Mouse (Mus musculus): ENCODE data around the gene Arhgef10l. TPM values are rescaled to one million over a fixed set of nuclear protein-coding genes. Genes with fewer than 3 reads are reported as not detected.

The Arhgef10l gene
- total and polyA plus RNA-seq, 2 experiments, result 17.7 to 69.9 TPM

DNA sequence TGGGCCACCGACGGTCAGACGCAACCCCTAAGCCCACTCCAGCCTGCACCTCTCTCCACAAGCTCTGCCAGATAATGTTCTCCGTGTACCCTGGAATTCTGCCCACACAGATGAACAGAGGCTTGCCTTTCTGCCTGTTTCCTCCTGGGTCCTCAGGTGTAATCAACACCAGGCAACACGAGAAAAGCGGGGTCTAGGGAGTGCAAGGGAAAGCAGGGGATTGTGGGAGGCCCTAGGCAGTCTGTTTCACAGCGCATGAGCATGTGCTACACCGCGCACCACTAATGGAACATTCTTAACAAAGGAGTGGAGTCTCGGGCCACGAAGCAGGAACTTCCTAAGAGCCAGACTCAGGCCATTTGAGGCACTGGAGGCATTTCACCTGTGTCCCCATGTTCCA, 182.7 kb downstream of the Arhgef10l start:
- H3K4me3 ChIP-seq (ENCODE audit: insufficient read depth, low read depth, low read length), result no peak overlapping the region
- H3K27me3 ChIP-seq (ENCODE audit: control insufficient read depth, insufficient read depth, low read length), result peaks cover 3% of the 10 kb centered on the region; the same call in 1 of the 2 replicates
- 82% methylated on average over 11 of the region's 11 CpGs for WGBS
- no peak for TF ChIP-seq CTCF (IDR thresholded peaks at IDR 0.05; ENCODE audit: low read depth, low read length)
- TF ChIP-seq POLR2A (IDR thresholded peaks at IDR 0.05; ENCODE audit: extremely low read depth, insufficient read depth, low read length), result no peak
- no peak overlapping the region for H3K9ac ChIP-seq (ENCODE audit: low read depth, low read length)
- H3K4me1 ChIP-seq (ENCODE audit: control insufficient read depth, insufficient read depth, low read length), result no peaks in the 10 kb centered on the region
- no peaks in the 10 kb centered on the region for H3K36me3 ChIP-seq (ENCODE audit: control insufficient read depth, insufficient read depth, low read length)
- no peak for DNase-seq (ENCODE audit: extremely low read depth, low read depth, low spot score)
- H3K27ac ChIP-seq (replicated peaks; ENCODE audit: insufficient read depth, low read depth, low read length), result no peak overlapping the region
- no peaks in the 10 kb centered on the region for H3K79me2 ChIP-seq (ENCODE audit: control insufficient read depth, insufficient read depth, low read length)

DNA sequence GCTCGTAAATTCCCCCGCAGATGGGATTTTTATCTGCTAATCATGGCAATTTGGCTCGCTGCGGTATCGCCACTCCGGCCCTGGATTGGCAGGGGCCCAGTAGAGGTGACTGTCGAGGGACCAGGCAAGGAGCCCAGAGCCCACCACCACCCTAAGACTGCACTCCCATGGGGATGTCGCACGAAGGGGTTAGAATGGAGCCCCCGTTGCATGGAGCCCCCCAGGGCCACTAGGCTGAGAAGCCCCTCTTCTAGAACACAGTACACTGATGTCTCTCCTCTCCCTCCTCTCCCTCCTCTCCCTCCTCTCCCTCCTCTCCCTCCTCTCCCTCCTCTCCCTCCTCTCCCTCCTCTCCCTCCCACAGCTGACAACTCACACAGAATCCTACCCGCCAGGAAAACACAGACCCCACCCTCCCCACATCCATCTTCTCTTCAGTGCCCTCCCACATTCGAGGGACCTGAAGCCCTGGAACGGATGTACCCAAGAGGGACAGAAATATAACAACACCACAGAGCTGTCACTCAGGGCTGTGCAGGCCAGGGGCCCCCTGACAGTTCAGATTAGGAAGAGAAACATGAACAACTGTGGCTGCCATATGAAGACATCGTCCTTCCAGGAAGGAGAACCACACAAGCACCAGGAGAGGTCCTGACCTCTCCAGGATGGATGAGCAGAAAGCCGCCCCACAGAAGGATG, 185.3 kb downstream of the Arhgef10l start:
- DNase-seq (ENCODE audit: extremely low read depth, low read depth, low spot score), result no peak
- Histone ChIP-seq H3K4me3 (ENCODE audit: insufficient read depth, low read depth, low read length) (no peak overlapping the region), H3K4me1 (ENCODE audit: control insufficient read depth, insufficient read depth, low read length) (no peaks in the 10 kb centered on the region), H3K27me3 (ENCODE audit: control insufficient read depth, insufficient read depth, low read length) (peaks cover 3% of the 10 kb centered on the region; the same call in 1 of the 2 replicates), H3K36me3 (ENCODE audit: control insufficient read depth, insufficient read depth, low read length) (no peaks in the 10 kb centered on the region), H3K79me2 (ENCODE audit: control insufficient read depth, insufficient read depth, low read length) (no peaks in the 10 kb centered on the region), H3K9ac (ENCODE audit: low read depth, low read length) (no peak overlapping the region), H3K27ac (replicated peaks; ENCODE audit: insufficient read depth, low read depth, low read length) (no peak overlapping the region)
- TF ChIP-seq POLR2A (IDR thresholded peaks at IDR 0.05; ENCODE audit: extremely low read depth, insufficient read depth, low read length) (no peak), CTCF (IDR thresholded peaks at IDR 0.05; ENCODE audit: low read depth, low read length) (no peak)
- WGBS, result 58% methylated on average over 15 of the region's 15 CpGs

DNA sequence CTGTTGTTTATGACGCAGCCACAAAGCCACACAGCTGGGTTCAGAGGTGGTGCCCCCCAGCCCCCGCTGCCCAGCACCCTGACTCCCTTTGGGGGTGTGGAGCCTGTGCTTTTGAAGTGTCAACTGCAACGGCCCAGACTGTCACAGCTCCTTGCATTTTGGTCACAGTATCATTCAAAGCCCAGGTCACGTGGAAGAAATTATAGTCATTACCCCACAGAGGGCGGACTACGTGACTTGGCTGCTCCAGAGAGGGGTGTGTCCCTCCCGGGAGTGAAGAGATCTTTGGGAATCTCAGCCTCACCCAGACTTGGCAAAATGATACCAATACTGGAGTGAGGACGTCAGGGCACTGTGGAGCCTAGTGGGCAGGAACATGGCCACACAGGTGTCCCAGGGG, 190.6 kb downstream of the Arhgef10l start:
- no peak overlapping the region for H3K4me3 ChIP-seq (ENCODE audit: insufficient read depth, low read depth, low read length)
- no peak overlapping the region for H3K9ac ChIP-seq (ENCODE audit: low read depth, low read length)
- no peaks in the 10 kb centered on the region; the same call in 1 of the 2 replicates for H3K27me3 ChIP-seq (ENCODE audit: control insufficient read depth, insufficient read depth, low read length)
- H3K27ac ChIP-seq (replicated peaks; ENCODE audit: insufficient read depth, low read depth, low read length), result no peak overlapping the region
- no peaks in the 10 kb centered on the region for H3K79me2 ChIP-seq (ENCODE audit: control insufficient read depth, insufficient read depth, low read length)
- no peak for DNase-seq (ENCODE audit: extremely low read depth, low read depth, low spot score)
- no peaks in the 10 kb centered on the region for H3K4me1 ChIP-seq (ENCODE audit: control insufficient read depth, insufficient read depth, low read length)
- no peak for TF ChIP-seq POLR2A (IDR thresholded peaks at IDR 0.05; ENCODE audit: extremely low read depth, insufficient read depth, low read length)
- no peak for TF ChIP-seq CTCF (IDR thresholded peaks at IDR 0.05; ENCODE audit: low read depth, low read length)
- WGBS, result 75% methylated on average over 8 of the region's 8 CpGs
- H3K36me3 ChIP-seq (ENCODE audit: control insufficient read depth, insufficient read depth, low read length), result no peaks in the 10 kb centered on the region

DNA sequence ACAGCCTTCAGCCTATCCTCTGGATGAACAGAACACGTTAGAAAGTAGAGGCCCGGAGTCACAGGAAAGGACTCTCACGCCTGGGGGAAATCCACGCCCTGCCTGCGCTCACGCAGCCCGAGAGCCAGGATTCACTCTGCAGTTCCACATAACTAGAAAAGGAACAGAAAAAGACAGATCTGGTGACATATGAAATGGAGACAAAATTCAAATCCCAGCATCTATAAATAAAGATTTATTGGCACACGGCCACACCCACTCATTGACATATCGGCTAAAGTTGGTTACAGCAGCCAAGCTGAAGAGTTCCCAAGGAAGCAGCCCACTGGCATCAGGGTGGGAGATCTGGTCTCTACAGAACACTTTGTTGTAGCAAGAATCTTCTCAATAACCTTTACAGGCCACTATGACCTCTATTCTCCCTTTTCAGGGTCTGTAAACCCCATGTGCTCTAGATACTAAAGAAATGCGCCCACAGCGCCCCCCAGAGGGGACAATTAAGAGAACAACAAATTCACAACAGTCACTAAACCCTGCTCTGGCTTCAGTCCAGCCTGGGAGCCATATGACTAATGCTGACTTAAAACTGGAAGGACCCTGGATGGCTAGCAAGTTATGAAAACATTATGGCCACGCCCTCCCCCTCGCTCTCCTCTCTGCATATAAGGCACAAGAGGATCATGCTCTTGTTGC, 195.9 kb downstream of the Arhgef10l start:
- peak; percentile 6 for DNase-seq (ENCODE audit: extremely low read depth, low read depth, low spot score)
- TF ChIP-seq CTCF (IDR thresholded peaks at IDR 0.05; ENCODE audit: low read depth, low read length), result no peak
- TF ChIP-seq POLR2A (IDR thresholded peaks at IDR 0.05; ENCODE audit: extremely low read depth, insufficient read depth, low read length), result no peak
- Histone ChIP-seq H3K36me3 (ENCODE audit: control insufficient read depth, insufficient read depth, low read length) (no peaks in the 10 kb centered on the region), H3K4me1 (ENCODE audit: control insufficient read depth, insufficient read depth, low read length) (no peaks in the 10 kb centered on the region), H3K27ac (replicated peaks; ENCODE audit: insufficient read depth, low read depth, low read length) (no peak overlapping the region), H3K27me3 (ENCODE audit: control insufficient read depth, insufficient read depth, low read length) (no peaks in the 10 kb centered on the region; the same call in 1 of the 2 replicates), H3K79me2 (ENCODE audit: control insufficient read depth, insufficient read depth, low read length) (no peaks in the 10 kb centered on the region), H3K9ac (ENCODE audit: low read depth, low read length) (no peak overlapping the region), H3K4me3 (ENCODE audit: insufficient read depth, low read depth, low read length) (no peak overlapping the region)
- 63% methylated on average over 13 of the region's 13 CpGs for WGBS

DNA sequence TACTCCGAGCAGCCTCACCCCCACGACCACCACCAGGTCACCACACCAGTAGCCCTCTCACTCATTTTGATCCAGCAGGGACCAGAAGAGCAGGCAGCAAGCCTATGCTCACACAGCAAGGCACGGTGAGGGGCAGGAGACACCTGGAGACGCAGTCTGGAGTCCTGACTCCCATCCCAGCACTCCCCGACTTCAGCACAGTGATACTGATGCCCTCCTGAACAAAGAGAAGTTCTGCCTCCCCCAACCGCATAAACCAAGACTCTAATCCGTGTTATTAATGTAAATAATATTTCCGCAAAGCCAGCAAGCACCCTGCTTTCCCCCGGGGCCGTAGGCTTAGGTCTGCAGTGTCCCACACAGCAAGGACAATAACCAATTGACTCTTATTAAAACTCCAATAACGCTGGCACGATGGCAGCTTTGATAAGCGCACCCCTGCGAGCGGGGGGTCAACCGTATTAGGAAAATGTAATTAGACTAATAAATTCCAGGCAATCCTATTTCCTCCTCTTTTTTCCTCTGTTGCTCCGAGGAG, 198.5 kb downstream of the Arhgef10l start:
- TF ChIP-seq CTCF (IDR thresholded peaks at IDR 0.05; ENCODE audit: low read depth, low read length), result no peak
- Histone ChIP-seq H3K36me3 (ENCODE audit: control insufficient read depth, insufficient read depth, low read length) (no peaks in the 10 kb centered on the region), H3K9ac (ENCODE audit: low read depth, low read length) (no peak overlapping the region), H3K79me2 (ENCODE audit: control insufficient read depth, insufficient read depth, low read length) (no peaks in the 10 kb centered on the region), H3K4me1 (ENCODE audit: control insufficient read depth, insufficient read depth, low read length) (no peaks in the 10 kb centered on the region), H3K27ac (replicated peaks; ENCODE audit: insufficient read depth, low read depth, low read length) (no peak overlapping the region), H3K27me3 (ENCODE audit: control insufficient read depth, insufficient read depth, low read length) (peaks cover 3% of the 10 kb centered on the region; the same call in 1 of the 2 replicates), H3K4me3 (ENCODE audit: insufficient read depth, low read depth, low read length) (no peak overlapping the region)
- DNase-seq (ENCODE audit: extremely low read depth, low read depth, low spot score), result no peak
- 69% methylated on average over 17 of the region's 17 CpGs for WGBS

Other genes starting within 250 kb of the Arhgef10l start
- gene Rcc2, start 34.5 kb upstream of the Arhgef10l start, total RNA-seq (2014; rRNA removed), result 5.3 and 7.2 TPM in 2 replicates
- gene Rcc2, start 34.5 kb upstream of the Arhgef10l start, polyA plus RNA-seq (2012; rRNA removed), result 14.3 and 16.3 TPM in 2 replicates
- not detected in 2 replicates for gene Padi6, start 76.6 kb upstream of the Arhgef10l start, total RNA-seq (2014; rRNA removed)
- gene Padi6, start 76.6 kb upstream of the Arhgef10l start, polyA plus RNA-seq (2012; rRNA removed), result not detected in 2 replicates
- 0.09 TPM in 1 of 2 replicates, not detected in the other for gene Padi4, start 108.2 kb upstream of the Arhgef10l start, total RNA-seq (2014; rRNA removed)
- 0.12 and 0.20 TPM in 2 replicates for gene Padi4, start 108.2 kb upstream of the Arhgef10l start, polyA plus RNA-seq (2012; rRNA removed)
- not detected in 2 replicates for gene Padi3, start 144.6 kb upstream of the Arhgef10l start, total RNA-seq (2014; rRNA removed)
- not detected in 2 replicates for gene Padi3, start 144.6 kb upstream of the Arhgef10l start, polyA plus RNA-seq (2012; rRNA removed)
- gene Padi1, start 179.8 kb upstream of the Arhgef10l start, total RNA-seq (2014; rRNA removed), result not detected in 2 replicates
- not detected in 2 replicates for gene Padi1, start 179.8 kb upstream of the Arhgef10l start, polyA plus RNA-seq (2012; rRNA removed)
- 0.09 and 0.13 TPM in 2 replicates for gene Padi2, start 240.3 kb upstream of the Arhgef10l start, total RNA-seq (2014; rRNA removed)
- 0.21 and 0.25 TPM in 2 replicates for gene Padi2, start 240.3 kb upstream of the Arhgef10l start, polyA plus RNA-seq (2012; rRNA removed)

Measured in liver, adult 2 months (tissue).